Mouse (Mus musculus) cerebellum, adult 2 months (tissue): ENCODE data around the gene Bag6.

Source experiments
- CTCF ChIP-seq: fragments of 200-500 bp; IDR thresholded peaks from 2 replicates; pipeline ENCODE4 v1.5.1; 2011; ENCODE audit warnings: low read depth, mild to moderate bottlenecking, control low read depth, low read length, moderate library complexity, borderline replicate concordance; ENCODE audit not compliant: insufficient read depth
- POLR2A ChIP-seq: fragments of 200-500 bp; IDR thresholded peaks from 2 replicates; pipeline ENCODE4 v1.6.1; 2011; ENCODE audit warnings: low read length, control low read depth, borderline replicate concordance; ENCODE audit not compliant: insufficient read depth

DNA sequence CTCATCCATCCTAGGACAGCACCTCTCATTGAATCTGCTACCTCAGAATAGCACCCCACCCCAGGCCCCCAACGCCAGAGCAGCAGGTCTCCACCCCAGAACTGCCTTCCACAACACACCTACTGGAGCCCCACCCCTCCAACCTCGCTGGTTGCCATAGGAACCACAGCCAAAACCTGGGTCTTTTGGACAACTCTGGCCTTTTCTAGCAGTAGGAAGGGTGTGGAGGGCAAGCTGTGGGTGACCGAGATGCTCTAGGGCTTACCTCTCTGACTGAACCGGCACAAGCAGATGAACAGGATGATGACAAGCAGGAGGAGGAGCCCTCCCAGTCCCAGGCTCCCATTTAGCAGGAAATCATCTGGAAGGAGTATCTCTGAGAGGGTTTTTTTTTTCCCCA lies 51.7 kb downstream of the Bag6 start:
- TF ChIP-seq CTCF (no peak), POLR2A (no peak)
